Mouse (Mus musculus) erythroid progenitor cell, adult 5-6 weeks (primary cell): Measurements from ENCODE around the gene Tspan3. TPM values are rescaled to one million over a fixed set of nuclear protein-coding genes. Genes with fewer than 3 reads are reported as not detected.

ENCODE experiments used
- ATAC-seq: replicated peaks from 2 replicates; pipeline ENCODE4 v1.8.0; 2016; ENCODE audit warnings: moderate number of reproducible peaks, mild to moderate bottlenecking, moderate TSS enrichment, inconsistent platforms; ENCODE audit not compliant: poor library complexity, low FRiP score, severe bottlenecking
- total RNA-seq, 2 experiments: library from RNA; stranded (forward) in 1 of 2; stranded (reverse) in 1 of 2; fragments of 150-400 nt in 1 of 2; fragments of 186-747, 209-891 nt in 1 of 2; gene quantifications; 2 replicates each; pipeline versions ENCODE4 v1.2.3 to v1.2.4; 2015 to 2017; ENCODE audit warnings: low replicate concordance in 2 of 2

Tspan3 gene
- total RNA-seq, 2 experiments from 2014 or later, result 2.7 to 19.3 TPM

DNA sequence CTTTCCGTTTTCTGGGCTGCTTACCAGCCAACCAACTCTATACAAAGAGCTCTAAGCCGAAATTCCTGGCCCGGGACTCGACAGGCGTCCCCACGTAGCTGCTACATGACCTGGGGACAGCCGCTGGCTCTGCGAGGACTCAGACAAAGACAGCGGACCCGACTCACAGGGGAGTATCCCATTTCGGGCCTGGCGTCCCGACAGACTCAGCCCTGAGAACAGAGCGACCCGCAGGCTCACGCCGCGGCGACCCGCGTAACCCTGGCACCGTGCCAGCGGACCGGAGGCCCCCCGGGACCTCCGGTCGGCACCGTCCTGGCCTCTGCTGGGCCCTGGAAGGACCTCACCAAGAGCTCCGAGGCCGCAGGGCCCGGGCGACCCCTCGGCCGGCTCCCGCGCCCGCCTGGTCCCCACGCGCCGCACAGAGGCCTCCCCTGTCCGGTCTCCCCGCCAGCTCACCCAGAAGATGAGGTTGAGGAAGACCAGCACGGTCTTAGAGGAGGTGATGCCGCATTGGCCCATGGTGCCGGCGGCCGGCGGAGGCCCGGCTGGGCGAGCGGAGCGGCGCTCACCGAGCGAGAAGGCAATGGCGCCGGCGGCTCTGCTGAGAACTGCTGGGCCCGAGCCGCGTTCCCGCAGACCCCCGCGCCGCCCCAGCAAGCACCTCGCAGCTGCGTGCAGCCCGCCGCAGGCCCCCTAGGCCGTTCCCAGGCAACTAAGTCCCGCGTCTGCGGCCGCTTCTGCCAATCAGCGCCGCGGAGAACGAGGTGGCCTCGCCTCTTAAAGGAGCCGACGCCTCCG is 4.7 kb downstream of the Tspan3 start:
- ATAC-seq, result 0 out of 2 replicates have a peak, but pooled peaks have one; percentile 50

- ATAC-seq, result no peak
Measured at GRCm38 (mm10) chr9:56159456-56159855, 5.8 kb downstream of the Tspan3 start.

DNA sequence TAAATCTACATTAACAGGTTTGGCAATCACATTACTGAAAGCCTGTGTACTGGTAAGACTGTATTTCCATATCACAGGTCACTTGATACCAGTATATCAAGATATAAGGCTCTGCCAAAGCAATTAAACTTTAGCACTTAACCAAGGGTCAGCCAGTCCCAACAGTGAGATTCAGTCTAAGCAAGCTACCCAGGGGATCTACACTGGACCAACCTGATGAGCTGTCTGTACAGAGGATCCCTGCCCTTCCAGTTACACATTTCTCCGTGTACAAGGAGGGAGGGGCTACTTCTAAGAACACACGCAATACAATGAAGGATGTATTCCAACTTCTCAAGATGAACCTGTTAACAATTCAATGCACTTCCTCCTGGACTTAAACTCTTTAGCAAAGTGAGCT is 7.2 kb downstream of the Tspan3 start:
- ATAC-seq, result no peak

- no peak for ATAC-seq
Measured at GRCm38 (mm10) chr9:56154572-56154971, 10.7 kb downstream of the Tspan3 start.

- ATAC-seq, result no peak
Measured at GRCm38 (mm10) chr9:56152482-56153007, 12.7 kb downstream of the Tspan3 start.

- ATAC-seq, result no peak
Measured at GRCm38 (mm10) chr9:56151745-56152481, 13.4 kb downstream of the Tspan3 start.

DNA sequence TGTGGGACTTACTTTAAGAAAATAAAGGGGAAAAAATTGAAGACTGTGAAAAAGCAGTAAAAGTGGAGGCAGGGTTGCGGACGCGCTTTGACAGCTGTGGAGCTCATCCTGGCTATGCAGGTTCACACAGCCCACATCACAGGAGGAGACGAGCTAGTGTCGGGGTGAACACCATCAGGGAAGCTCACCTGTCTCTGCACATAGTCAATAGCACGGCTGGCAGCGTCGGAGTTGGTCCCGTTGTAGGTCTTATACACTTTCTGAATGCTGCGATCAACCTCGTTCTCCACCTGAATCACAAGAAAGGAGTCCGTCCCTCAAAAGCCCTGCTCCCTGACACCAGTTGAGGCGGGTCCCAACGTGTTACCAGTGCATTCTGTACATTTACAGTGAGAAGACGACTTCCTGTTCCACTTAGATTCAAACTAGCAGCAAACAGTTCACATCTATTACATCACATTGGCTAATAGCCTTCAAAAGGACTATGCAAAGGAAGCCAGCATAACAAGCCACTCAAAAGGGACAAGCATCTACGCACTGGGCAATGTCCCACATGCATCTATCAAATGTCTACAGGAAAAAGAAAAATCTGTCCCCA is 18.9 kb downstream of the Tspan3 start:
- no peak for ATAC-seq

DNA sequence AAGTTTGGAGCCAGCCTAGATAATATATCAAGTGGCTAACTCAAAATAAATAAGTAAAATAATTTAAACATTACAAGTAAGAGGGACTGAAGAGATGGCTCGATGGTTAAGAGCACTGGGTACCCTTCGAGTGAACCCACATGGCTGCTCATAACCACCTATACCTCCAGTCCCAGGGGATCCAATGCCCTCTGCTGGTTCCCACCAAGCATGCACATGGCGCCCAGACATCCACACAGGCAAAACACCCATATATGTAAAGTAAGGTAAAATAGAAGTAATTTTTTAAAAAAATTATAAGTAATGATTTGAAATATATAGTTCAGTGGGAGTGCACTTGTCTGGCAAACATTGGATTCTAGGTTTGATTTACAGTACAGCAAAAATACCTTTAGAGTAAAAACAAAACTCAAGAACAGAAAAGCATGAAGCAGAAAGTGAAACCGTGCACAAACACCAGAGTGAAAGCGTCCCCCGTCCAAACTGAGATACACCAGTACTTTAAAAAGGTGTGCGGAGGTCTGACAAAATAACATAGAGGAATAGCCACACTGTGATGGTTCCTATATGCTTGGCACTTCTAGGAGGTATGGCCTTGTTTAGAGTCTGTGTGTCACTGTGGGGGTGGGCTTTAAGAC is 20.8 kb downstream of the Tspan3 start:
- no peak for ATAC-seq

GRCm38 (mm10) chr9:56141776-56142175 is 23.5 kb downstream of the Tspan3 start:
- ATAC-seq, result no peak

DNA sequence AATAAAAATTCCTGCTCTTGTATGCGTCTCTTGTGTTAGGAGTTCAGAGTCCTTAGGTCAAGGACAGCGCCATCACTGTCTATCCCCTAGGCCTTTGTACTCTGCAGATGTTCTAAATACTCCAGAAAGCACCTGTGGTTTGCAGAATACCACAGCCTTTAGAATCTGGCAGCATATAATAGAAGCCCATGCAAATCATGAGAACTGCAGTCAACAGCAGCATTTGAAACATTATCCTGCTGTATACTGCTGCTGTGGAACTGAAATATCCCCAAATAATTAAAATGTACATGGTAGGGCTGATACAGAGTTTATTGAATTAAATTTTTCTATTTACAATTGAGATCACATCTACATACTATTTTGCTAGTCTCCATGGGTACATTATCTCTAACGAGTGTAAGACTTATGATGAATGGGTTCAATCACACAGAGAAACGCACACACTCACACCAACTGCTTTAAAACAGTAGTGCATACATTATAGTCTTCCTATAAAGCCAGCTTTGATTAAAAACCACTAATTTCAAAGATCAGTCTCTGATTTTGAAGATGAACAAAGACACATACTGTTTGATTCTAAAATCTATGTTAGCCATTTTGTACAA is 29.6 kb downstream of the Tspan3 start:
- no peak for ATAC-seq

- ATAC-seq, result no peak
Measured at GRCm38 (mm10) chr9:56134614-56135013, 30.7 kb downstream of the Tspan3 start.

DNA sequence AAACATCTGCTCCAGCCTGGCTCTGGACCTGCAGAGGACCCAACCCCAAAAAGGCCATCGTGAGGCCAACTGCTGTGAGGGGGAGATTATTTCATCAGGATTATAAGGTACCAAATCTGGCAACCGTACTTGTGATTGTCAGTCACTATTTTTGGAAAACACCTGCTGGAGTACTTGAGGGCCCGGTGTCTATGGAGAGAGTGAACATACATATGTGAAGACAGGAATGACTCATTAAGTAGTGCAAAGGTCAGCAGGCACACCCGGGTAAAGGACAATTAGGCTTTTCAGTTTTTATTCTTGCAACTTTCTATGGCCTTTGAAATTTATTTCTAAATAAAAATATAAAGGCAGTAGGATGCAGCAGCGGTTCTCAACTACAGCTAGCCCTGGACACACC is 31.3 kb downstream of the Tspan3 start:
- no peak for ATAC-seq

DNA sequence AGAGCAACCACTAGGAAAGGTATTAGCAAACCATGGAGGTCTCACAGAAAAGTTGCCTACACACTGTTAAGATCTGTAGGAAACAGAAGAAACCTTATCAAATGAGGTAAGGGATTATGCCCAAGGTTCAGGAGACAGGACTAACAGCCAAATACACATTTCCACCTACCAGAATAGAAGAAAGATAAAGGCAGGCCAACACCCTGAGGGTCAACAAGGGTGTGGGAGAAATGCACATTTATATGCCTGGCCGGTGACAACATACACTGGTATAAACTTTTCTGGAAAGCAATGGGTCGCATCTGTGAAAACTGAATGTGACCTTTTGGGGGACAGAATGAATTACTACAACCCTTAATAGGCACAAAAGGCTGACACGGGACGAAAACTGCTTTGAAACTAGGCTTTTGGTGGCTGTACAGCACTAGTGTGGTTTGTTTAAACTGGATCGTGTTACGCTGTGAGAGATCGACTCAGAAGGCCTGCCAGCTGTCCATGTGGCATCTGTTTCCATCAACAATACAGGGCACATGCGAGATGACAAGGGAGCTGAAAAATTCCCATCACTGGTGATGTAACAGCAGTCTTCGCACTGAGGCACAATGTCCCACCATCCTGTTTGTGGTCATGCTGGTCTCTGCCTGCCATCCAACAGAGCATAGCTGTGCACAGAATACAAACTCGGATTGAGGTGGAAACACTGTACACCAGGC is 33.3 kb downstream of the Tspan3 start:
- no peak for ATAC-seq

DNA sequence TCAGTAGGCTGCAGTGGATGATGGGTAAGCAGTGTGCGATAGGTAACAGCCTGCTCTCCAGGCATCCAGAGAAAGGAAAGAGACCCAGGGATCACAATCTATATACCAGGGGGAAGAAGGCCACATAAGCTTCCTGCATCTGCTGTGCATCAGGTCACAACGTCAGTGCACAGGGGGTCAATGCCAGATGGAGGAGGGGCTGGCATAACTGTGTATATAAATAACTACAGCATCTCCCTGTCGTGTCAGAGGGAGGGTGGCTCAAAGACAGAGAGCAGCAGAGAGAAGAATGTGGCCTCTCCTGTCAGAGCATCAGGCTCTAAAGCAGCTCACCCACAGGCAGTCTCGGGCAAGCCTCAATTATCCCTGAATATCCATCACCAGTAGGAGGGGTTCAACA is 34.7 kb downstream of the Tspan3 start:
- ATAC-seq, result no peak

- no peak for ATAC-seq
Measured at GRCm38 (mm10) chr9:56129951-56130350, 35.3 kb downstream of the Tspan3 start.

- ATAC-seq, result no peak
Measured at GRCm38 (mm10) chr9:56128331-56128730, 36.9 kb downstream of the Tspan3 start.

DNA sequence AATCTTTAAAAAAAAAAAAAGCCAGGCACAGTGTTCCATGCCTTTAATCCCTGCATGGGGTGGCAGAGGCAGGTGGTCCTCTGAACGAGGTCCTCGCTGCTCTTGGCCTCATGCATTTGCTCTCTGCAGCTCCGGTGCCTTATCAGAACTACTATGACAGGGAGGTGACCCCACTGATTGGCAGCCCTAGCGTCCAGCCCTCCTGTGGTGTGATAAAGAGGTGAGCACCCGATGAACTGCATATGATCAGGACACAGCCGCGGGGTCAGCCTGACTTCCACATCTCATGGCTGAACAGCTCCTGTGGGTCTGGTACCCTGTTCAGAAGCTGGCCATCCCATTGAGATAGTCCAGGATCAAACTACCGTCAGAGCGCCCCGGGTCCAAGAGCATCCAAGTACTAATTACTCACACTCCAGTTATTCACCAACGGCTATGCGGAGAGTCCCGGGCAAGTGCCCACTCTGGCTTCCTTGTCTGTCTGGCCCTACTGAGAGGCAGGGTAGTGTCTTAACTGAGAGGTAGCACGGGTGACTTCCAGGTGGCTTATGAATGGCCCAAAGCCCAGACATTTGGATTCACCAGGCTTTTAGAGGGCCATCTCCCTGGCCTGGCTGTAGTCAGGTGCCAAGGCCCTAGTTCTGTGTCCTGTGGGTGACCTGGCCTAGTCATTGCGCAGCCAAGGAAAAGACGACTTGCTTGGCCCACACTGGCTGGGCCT is 38.7 kb downstream of the Tspan3 start:
- ATAC-seq, result no peak

GRCm38 (mm10) chr9:56124561-56124960 is 40.7 kb downstream of the Tspan3 start:
- ATAC-seq, result no peak
